Mouse (Mus musculus) right cerebral cortex, postnatal 10 days (tissue): ENCODE measurements at regions not wholly inside any gene's neighbourhood (a gene's known extent, or its start where the extent isn't known, plus 50 kb on each side); places are given as distances from the start of the nearest gene placed in this dataset.

Source experiments
- DNase-seq, 2 experiments: peaks; one replicate each; pipeline ENCODE4 v3.0.0; 2021; ENCODE audit warnings: low spot score in 2 of 2

DNA sequence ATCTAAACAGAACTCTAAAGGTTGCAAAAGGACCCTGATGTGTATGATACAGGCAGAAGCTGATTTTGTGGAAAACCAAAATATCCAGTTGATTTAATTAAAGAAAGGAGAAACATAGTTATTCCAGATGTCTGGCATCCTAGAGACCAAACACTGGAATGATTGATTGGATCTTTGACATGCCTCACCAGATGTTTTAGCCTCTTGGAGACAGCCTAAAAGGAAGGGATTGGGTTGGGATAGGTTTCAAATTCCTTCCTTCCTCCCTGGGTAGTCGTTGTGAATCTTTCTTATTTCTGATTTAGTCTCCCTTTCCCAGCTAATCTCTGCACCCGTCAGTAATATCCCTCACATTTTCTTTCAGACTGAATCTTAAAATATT lies 190.9 kb upstream of the Gm9747 start:
- DNase-seq, result no peak

DNA sequence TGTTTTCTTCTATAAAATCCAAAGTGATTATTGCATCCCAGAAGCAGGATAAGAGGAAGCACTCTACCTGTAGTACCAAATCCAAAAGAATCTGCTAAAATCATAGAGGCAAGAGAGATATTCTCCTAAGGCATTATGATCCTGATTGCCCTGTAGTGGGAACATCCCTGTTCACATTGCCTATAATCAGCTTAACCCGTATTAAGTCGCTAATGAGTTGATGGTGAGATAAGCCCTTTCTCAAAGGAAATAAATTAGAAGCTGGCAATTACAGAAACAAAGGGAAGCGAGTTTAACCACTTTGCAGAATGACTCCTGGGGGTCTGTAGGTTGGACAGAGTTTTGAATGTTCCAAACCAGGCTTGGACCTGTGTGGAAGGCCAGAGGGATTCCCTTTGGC lies 190.4 kb upstream of the Gm9747 start:
- no peak for DNase-seq

DNA sequence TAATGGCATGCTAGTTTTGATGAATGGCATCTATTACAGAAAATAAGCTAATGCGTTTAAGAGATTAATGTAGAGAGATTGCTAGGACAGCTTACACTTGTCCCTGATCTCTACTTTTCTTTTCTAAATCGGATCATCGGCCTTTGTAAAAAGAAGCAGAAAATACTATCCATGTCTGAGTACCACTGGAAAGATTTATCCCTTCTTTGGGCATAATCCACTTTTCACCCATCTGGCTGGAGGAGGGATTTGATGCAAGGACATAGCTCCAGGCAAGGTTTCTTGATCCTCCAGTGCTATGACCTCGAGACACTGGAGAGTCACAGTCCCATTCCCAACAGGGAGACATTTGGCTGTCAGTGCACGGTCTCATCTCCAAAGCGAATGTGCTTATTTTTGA lies 166.6 kb upstream of the Gm9747 start:
- DNase-seq, result no peak

DNA sequence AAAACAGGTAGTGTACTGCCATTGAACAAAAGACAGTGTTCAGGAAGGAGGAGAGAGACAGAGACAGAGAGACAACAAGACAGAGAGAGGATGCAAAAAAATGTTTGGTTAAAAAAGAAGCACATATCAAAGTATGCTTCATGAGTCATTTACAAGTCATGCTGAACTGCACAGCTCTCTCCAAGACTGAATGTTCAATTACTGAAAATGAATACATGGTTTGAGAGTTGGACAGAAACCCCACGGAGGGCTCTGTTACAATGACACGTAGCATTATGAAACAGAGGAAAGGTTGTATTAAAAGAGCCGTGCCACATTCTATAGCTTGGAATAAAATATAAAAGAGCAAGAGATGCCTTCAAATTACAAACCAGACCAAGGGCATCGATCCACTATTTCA lies 164.3 kb upstream of the Gm9747 start:
- DNase-seq, result no peak

DNA sequence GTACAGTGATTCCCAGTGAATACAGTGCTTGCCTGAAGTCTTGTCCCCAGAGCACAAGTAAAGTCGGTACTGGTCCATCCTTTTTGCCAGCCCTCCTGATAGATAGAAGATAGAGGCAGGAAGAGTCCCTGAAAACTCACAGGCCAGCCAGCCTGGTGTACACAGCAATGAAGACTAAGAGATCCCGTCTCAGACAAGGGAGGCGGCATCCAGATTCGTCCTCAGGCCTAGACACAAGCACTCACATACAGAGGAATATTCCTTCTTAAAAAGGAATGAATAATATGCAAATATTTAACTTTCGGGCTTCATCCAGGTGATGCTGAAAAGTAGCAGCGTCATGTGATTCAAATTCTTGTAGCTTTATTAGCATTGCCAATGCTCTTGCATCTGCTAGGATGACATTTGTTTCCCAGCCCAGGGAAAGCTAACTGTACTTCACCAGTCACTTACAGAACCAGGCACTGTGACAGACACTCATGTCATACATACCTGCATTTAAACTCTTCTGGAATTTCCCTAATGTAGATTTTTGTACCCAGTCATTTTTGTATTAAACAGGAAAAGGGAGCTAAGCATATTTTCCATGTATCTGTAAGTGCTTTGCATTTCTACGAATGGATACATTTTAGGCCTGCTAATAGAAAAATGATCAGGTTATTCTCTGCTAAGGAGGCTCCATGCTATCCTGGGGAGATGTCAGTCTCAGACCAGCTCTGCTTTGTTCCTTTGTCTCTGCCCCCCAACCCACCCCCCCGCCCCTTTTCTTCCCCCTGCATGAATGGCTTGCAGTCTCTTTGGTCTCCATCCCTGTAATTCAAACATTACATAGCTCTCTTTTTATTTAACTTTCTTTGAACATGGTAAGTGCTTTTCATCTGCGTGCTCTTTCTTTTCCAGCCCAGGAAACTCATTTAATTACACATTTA lies 162.5 kb upstream of the Gm9747 start:
- DNase-seq, result no peak

DNA sequence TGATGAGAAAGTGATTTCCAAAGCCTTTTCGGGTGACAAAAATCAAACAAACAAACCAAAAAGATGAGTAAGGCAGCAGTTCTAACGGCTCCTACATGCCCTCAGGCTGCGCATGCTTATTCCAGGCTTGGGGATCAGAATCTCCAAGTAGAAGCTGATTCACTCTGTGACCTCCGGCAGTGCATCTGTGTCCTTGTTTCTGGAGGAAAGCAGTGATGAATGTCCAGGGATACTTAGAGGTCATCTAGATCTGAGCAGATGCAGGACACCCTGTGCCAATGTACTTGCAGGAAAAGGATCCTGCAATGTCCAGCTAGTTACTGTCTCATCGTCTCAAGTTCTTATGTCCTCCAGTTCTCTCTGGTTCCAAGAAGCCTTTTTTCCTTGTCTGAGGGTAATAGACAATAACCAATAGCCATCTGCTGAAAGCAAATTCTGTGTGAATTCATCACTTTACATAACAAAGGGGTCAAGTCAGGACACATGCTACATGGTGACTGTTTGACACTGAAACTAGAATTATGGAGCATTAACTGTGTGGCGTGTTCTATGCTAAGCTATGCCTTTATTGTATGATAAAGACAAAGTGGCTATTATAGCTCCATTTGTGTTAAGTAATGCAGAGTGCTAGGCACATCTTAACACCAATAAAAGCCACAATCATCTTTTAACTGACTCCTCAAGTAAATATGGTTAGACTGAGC lies 143.6 kb upstream of the Gm9747 start:
- no peak for DNase-seq

DNA sequence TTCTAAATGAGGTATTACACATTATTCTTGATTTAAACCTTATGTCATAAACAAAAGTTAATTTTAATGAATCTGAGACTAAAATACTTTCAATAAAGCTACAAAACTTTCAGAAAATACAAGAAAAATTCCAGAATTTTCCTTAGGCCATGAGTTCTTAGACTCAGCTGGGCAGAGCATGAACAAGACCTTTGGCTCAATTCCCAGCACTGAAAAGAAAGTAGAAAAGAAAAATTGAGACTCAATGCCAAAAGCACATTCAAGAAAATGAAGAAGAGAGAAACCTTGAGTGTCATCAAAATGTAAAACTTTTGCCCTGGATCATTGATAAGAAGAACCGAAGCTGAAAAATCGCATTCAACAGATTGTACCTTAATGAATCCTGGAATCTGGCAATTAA lies 137.8 kb upstream of the Gm9747 start:
- no peak for DNase-seq

DNA sequence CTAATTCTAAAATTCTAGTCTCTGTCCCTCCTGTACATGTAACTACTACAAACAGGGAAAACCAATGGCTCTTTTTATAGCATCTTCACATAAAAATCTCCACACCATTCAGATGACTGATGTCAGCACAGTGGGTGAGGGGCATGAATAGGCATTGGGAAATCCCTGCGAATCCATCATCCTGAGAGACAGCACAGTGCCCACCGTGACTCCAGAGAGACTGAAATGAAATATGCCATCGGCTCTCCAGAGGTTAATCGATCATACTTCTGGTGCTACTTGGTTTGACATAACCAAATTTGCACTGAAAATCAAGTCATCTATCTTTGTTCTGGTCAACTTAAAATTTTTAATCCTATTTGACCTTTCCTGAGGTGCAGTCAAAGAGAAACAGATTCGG lies 126.2 kb upstream of the Gm9747 start:
- no peak for DNase-seq

DNA sequence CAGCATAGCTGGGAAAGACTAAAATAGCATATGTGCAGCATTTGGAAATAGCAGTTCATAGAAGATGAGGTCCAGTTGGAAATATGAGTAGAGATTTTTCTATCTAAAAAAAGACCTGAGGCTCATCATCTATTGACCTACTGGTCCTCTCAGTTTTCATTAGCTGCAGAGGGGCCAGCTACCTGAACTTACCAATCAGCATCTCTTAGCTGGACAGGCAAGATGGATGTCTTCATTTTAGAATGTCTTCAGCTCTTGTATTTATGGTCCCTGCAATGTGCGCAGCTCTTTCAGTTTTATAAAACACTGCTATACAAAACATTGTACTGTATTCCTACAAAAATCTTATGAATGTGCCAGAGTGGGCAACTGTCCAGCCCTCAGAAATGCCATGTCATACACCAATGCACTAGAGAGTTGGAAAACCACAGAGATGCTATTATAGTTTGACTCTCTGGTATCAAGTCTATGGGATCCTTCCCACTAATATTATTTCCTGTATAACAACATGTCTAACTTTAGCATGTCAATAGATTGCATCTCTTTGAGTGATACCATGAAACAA lies 122.8 kb upstream of the Gm9747 start:
- DNase-seq, result no peak

DNA sequence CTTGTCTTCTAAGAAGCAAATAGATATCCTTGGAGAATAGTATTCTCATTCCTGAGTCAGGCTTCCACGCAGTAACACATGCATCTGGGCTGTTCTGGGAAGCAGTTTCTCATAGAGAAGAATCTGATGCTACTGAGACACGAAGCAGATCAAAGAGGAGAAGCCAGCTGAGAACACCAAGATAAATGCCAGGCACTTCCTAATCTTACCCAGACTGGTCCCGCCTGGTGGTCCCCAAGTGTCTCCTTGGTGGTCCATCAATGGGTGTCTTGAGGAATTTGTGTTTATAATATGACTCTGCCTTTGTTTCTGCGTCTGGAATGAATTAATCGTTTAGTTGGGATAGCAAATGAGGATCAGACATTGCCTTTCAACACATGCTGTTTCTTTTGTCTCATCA lies 120.5 kb upstream of the Gm9747 start:
- DNase-seq, result no peak

DNA sequence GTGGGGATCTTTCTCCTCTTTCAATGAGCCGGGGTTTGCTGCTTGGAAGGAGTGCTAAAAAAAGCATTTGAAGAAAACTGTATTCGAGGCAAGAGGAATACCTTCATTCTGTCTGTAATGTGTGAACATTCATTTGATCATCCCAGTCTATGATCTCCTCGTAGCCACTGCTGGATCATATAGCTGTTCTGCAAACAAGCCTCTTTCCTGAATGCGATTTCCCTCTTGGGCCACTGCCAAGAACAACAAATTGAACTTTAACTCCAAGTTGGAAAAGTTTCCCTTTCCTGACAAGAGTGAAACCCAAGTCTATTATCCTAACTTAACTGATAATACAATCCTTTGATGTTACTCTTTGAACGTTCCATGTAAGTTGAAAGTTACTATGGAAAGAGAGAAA lies 108.4 kb upstream of the Gm9747 start:
- no peak for DNase-seq

DNA sequence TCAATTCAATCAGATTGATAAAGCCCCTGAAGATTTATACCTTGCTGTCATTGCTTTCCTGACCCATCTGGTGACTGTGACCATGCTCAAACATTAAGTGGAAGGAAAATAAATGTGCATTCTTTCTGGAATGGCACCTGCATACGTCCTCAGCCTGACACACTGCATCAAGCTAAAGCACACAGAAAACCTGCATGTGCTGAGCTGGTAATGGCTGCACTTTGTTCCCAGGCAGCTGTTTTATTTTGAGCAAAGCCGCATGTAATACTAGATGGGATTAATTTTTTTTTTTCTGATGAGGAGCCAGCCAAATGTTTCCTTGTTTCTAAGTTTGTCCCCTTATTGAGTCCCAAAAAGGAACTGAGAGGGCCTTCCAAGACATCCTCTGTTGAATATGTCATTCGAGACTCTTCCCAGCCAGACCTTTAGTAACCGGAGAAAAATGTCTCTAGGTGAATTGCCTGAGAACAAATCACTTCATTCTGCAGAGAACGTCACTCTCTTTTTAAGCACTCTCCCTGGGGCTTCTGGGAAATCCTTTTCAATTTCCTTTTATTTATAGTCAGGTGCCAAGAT lies 103.1 kb upstream of the Gm9747 start:
- no peak for DNase-seq

DNA sequence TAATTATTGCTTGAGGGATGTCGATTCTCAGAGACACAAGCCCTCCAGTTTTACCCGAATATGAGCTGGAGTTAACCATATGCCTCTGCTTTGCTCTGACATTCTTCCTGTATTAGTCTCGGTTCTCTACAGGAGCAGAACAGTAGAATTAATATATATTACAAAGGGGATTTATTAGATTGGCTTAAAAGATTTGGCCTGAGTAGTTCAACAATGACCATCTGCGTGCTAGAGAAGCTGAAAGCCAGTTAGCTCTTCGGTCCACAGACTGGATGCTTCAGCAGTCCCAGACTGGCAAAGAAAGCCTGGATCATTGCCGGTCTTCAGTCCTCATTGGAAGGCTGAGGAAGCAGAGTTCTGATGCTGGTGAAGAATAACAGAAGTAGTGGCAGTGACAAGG lies 100.4 kb upstream of the Gm9747 start:
- no peak for DNase-seq

DNA sequence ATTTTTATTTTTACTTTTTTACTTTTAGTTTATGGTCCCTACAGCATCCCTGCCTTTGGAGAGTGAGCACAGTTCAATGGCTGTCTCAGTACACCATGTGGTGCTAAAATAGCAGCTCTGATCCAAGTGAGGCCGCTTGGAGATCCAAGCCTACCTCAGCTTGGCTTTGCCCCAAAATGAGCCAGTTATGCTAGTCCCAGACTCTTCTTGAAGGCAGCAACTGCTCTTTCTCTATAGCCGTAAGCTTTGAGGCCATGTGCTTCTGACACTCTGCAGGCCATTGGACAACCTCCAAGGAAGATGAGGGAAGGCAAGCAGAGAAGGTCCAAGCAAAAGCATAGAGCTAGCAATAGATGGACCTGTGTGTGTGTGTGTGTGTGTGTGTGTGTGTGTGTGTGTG lies 98.0 kb upstream of the Gm9747 start:
- DNase-seq, result no peak

DNA sequence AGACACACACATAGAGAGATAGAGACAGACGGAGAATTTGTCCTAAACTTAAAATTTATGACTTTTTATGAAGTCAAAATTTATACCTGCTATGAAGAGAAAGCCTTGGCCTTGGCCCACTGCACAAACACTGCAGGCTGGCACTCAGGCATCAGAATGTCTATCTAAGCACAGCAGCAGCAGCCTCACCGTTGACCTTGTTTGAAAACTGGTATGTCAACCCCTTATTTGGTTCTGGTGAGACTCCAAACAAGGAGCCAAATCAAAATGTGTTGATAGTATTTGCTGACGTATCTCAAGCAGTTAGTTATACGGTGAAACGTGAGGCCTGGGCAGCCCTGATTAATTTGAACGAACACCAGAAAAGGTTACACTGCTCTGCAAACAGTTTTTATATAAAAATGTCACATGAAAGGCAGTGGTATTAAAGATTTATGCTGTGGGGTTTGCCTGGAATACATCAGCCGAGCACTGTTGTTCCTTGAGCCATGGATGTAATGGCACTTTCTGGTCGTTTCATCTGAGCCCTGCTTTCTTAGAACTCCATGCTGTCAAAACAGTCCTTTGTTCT lies 97.1 kb upstream of the Gm9747 start:
- DNase-seq, result no peak

DNA sequence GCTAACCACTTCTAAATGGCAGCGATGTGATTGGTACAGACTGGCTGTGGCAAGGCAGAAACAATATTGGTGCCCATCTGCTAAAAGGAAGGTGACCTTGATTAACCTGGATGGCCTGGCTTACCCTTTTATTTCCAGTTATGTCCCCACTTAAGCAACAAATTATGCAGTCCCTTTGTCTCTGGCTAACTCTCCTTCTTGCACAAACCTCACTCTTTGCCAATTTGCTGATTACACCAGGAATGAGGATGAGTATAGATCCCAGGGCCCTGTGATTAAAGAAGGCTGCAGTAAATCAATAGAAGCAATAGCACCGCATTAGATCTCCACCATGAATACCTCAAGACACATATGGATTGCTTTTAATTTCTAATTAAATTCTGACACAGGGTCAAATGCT lies 87.7 kb upstream of the Gm9747 start:
- no peak for DNase-seq

DNA sequence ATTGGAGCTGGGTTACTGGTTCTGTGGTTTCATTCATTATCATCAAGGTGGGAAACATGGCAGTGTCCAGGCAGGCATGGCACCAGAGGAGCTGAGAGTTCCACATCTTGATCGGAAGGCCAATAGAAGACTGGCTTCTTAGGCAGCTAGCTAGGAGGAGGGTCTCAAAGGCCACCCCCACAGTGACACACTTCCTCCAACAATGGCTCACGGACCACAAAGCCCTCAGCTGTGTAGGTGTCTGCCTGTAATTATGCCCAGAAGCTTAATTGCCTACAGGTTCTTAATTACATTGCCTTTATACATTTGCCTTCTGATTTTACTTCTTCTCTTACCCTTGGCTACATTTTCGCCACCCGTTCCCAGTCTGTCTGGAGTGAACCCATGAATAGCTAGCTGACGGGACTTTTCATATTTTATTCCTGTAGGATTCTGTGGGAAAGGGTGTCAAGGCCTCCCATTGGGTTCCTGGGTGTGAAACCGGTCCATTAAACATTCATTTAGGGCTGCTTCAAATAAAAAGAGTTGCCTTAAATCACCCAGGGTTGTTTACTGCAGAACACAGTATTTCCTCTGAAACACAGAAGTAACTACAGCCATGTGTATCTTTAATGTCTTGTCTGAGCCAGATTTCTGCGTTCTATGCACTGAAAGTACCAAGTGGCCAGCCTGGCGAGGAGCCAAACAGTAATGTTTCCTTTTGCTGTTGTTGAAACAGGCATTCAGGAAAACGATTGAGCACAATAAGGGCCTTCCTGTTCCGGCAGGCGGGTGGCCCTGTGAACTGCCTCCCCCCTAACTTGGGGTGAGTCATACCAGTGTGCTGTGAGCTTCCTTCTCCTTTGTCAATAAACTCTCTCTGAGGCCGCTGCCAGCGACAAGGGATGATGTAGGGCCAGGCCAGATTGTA lies 82.4 kb upstream of the Gm9747 start:
- peak; percentile 57 to 68 for DNase-seq

DNA sequence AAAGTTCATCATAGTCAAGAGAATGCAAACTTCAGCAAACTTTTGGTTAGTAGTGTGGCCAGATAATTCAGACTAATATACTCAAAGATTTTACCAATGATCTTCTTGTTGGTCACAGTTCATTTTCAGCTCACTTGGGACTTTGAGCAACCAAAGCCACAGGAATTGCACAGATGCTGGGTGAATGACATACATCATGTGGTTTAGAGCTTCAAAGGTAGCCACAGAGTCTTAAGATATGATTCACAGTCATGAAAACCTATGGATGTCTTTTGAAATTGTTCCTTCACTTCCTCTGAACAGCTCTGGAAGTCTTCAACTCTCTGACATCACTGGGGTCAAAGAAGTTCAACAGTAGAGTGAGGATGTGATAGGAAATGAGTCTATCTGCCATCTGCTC lies 77.0 kb upstream of the Gm9747 start:
- no peak for DNase-seq

DNA sequence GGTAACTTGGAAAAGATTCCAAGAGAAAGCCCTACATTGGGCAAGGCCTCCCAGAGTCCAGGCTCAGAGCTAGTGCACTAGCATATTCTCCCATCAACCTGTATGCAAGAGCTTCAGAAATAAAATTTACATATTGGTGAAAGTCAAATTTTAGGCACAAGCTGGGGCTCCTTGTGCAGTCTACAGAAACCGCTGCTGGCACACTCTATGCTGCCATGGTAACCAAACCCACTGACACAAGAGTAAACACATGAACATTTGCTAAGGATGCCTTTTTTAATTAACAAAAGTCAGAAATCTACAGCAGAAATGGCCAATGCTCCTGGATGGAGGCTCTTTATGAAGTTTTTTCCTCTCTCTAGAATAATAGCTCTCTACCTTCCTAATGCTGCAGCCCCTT lies 75.9 kb upstream of the Gm9747 start:
- DNase-seq, result peak; percentile 55 to 72

DNA sequence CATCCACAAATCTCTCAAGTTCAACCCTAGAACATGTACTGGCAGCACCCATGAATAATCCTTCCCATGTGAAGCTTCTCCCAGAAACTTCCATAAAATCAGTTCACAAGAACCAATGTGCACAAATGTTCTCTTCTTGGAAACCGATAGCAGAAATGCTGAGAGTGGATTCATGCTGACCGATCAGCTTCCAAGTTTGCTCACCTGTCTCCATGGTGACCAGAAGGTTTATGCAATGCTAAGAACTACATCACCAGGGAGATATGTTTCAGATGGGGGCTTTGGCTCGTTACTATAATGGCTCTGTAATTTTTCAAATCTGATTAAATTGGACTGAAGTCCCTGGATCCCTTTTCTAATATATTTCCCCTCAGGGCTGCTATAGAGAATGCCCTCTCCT lies 74.4 kb upstream of the Gm9747 start:
- peak; percentile 41 to 58 for DNase-seq

DNA sequence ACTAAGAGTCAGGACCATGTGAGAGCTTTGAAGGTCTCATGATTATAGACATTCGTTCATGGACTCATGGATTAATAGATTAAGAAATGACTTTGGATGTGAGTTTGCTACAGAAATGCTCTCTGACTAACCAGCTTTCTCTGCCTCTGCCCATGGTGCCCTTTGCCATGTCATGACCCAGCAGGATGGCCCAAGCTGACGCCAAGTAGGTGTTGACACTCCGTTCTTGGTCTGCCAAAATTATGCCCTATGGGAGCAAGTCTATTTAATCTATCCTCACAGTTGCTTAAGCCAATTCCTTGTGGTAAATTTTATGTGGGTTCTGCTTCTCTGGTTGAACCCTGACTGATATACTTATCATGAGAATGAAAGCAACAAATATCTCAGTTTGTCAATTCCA lies 73.7 kb upstream of the Gm9747 start:
- DNase-seq, result no peak
